Mouse (Mus musculus) olfactory bulb, adult 2 months (tissue): Measurements from ENCODE around the gene Angptl4.

Source experiments
- CTCF ChIP-seq: fragments of 200-500 bp; IDR thresholded peaks from 2 replicates; pipeline ENCODE4 v1.5.1; 2012; ENCODE audit warnings: low read depth, mild to moderate bottlenecking, low read length, moderate library complexity; ENCODE audit not compliant: insufficient read depth
- POLR2A ChIP-seq: fragments of 200-500 bp; IDR thresholded peaks from 2 replicates; pipeline ENCODE4 v1.6.1; 2012; ENCODE audit warnings: mild to moderate bottlenecking, low read depth, low read length, moderate library complexity; ENCODE audit not compliant: insufficient read depth

- no peak for TF ChIP-seq CTCF
- 0 out of 2 replicates have a peak, but pooled peaks have one; percentile 53 for TF ChIP-seq POLR2A
Measured at GRCm38 (mm10) chr17:33759767-33760254, 21.8 kb downstream of the Angptl4 start.
